Mouse (Mus musculus) olfactory bulb, adult 2 months (tissue): Measurements from ENCODE around the gene G6pc.

Experiments used
- CTCF ChIP-seq: fragments of 200-500 bp; IDR thresholded peaks from 2 replicates; pipeline ENCODE4 v1.5.1; 2012; ENCODE audit warnings: low read depth, mild to moderate bottlenecking, low read length, moderate library complexity; ENCODE audit not compliant: insufficient read depth
- POLR2A ChIP-seq: fragments of 200-500 bp; IDR thresholded peaks from 2 replicates; pipeline ENCODE4 v1.6.1; 2012; ENCODE audit warnings: mild to moderate bottlenecking, low read depth, low read length, moderate library complexity; ENCODE audit not compliant: insufficient read depth

- TF ChIP-seq POLR2A (no peak), CTCF (no peak)
These were observed 29.1 kb upstream of the G6pc start for GRCm38 (mm10) chr11:101338123-101338760.
